Mouse (Mus musculus): ENCODE measurements around the gene Prr3. TPM values are rescaled to one million over a fixed set of nuclear protein-coding genes. Genes with fewer than 3 reads are reported as not detected.

Prr3 gene
- polyA plus RNA-seq, 1 experiment from 2014 or later = 9.4 TPM

DNA sequence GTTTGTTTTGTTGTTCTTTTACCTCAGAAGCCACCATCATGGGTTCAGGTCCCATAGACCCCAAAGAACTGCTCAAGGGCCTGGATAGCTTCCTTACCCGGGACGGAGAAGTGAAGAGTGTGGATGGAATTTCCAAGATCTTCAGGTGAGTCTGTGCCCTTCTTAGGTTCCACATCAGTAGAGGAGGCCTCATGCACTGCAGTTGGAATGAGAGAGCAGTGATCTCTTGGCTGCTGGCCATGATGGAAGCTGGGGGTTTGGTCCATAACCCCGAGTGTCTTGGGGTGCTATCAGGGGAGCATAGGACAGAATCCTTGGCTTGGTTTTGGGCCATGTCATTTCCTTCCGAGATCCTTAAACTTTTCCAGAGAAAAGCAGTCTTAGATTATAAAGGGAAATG is 56.8 kb downstream of the Prr3 start:
- no peak overlapping the region for H3K9ac ChIP-seq (ENCODE audit: low read depth, low read length)
- H3K4me2 ChIP-seq (replicated peaks; ENCODE audit: low read depth) = no peak overlapping the region
- no peak overlapping the region for H3K4me3 ChIP-seq (ENCODE audit: low read depth, low read length)
- ATAC-seq = no peak
- H3K27ac ChIP-seq (ENCODE audit: low read depth, low read length) = no peak overlapping the region
- H3K9me3 ChIP-seq (ENCODE audit: control insufficient read depth) = no peaks in the 10 kb centered on the region
- TF ChIP-seq CTCF (IDR thresholded peaks at IDR 0.05; ENCODE audit: low read depth) = no peak
- WGBS = 91% methylated on average over 4 of the region's 4 CpGs
- H3K4me1 ChIP-seq (replicated peaks; ENCODE audit: control insufficient read depth, insufficient read depth, low read length) = peaks cover 4% of the 10 kb centered on the region; the same call in 1 of the 2 replicates
- no peaks in the 10 kb centered on the region for H3K27me3 ChIP-seq (replicated peaks; ENCODE audit: control insufficient read depth, insufficient read depth, low read length)
- H3K36me3 ChIP-seq (ENCODE audit: control insufficient read depth, insufficient read depth) = peaks cover 43% of the 10 kb centered on the region

DNA sequence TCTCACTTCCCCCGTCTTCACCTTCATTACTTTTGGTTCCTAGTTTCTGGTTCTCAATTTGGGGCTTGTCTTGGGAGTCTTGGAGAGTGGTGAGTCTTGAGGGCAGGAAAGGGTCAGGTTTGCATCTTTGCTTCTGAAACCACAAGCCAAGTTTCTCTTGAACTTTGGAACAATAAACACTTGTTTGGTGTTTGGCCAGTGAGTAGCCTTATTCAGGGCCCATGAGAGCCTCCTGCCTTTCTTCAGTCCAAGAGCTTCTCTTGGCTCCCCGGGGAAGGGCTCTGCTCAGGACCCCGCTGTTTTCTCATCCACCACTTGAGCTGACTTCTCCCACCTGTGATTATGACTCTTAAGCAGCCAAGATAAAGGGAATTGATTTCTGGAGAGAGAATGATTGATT is 57.5 kb downstream of the Prr3 start:
- Histone ChIP-seq H3K4me2 (replicated peaks; ENCODE audit: low read depth) (no peak overlapping the region), H3K9ac (ENCODE audit: low read depth, low read length) (no peak overlapping the region), H3K27ac (ENCODE audit: low read depth, low read length) (no peak overlapping the region), H3K27me3 (replicated peaks; ENCODE audit: control insufficient read depth, insufficient read depth, low read length) (no peaks in the 10 kb centered on the region), H3K4me3 (ENCODE audit: low read depth, low read length) (no peak overlapping the region), H3K36me3 (ENCODE audit: control insufficient read depth, insufficient read depth) (peaks cover 36% of the 10 kb centered on the region), H3K9me3 (ENCODE audit: control insufficient read depth) (no peaks in the 10 kb centered on the region), H3K4me1 (replicated peaks; ENCODE audit: control insufficient read depth, insufficient read depth, low read length) (peaks cover 4% of the 10 kb centered on the region; the same call in 1 of the 2 replicates)
- TF ChIP-seq CTCF (IDR thresholded peaks at IDR 0.05; ENCODE audit: low read depth) = no peak
- ATAC-seq = no peak
- 71% methylated on average over 3 of the region's 3 CpGs for WGBS

MicroRNAs within 50 kb of the gene (microRNA counts, 519-probe panel; counts per million panel counts)
- 1,981 counts per million, percentile 13 among the panel's probes with 10 or more counts for microRNA mmu-miR-877

Small RNA genes within 50 kb of the gene (microRNA-seq; reads per million reads assigned to microRNA genes)
- gene Mir877 = 41.3 reads per million, percentile 36 among the genes with 10 or more reads in this experiment

Other genes with a start within 250 kb of the Prr3 start
- gene Ier3, start 158.6 kb downstream of the Prr3 start, polyA plus RNA-seq (2015; fragmentation: Nextera tagmentation; extraction: Ambion mirVana) = 34.6 and 36.9 TPM in 2 replicates
- gene Flot1, start 157.0 kb downstream of the Prr3 start, polyA plus RNA-seq (2015; fragmentation: Nextera tagmentation; extraction: Ambion mirVana) = 56.4 and 57.8 TPM in 2 replicates
- 233 and 240 TPM in 2 replicates for gene Tubb5, start 141.9 kb downstream of the Prr3 start, polyA plus RNA-seq (2015; fragmentation: Nextera tagmentation; extraction: Ambion mirVana)
- 2.3 and 2.7 TPM in 2 replicates for gene Mdc1, start 138.7 kb downstream of the Prr3 start, polyA plus RNA-seq (2015; fragmentation: Nextera tagmentation; extraction: Ambion mirVana)
- 19.8 and 20.6 TPM in 2 replicates for gene Nrm, start 118.9 kb downstream of the Prr3 start, polyA plus RNA-seq (2015; fragmentation: Nextera tagmentation; extraction: Ambion mirVana)
- gene Ppp1r18, start 114.6 kb downstream of the Prr3 start, polyA plus RNA-seq (2015; fragmentation: Nextera tagmentation; extraction: Ambion mirVana) = 15.2 and 15.6 TPM in 2 replicates
- gene Dhx16, start 100.4 kb downstream of the Prr3 start, polyA plus RNA-seq (2015; fragmentation: Nextera tagmentation; extraction: Ambion mirVana) = 17.2 and 18.1 TPM in 2 replicates
- 31.5 and 32.3 TPM in 2 replicates for gene 2310061I04Rik, start 82.8 kb downstream of the Prr3 start, polyA plus RNA-seq (2015; fragmentation: Nextera tagmentation; extraction: Ambion mirVana)
- gene Atat1, start 70.2 kb downstream of the Prr3 start, polyA plus RNA-seq (2015; fragmentation: Nextera tagmentation; extraction: Ambion mirVana) = 11.0 and 11.9 TPM in 2 replicates
- gene Mrps18b, start 63.8 kb downstream of the Prr3 start, polyA plus RNA-seq (2015; fragmentation: Nextera tagmentation; extraction: Ambion mirVana) = 81.6 and 85.7 TPM in 2 replicates
- 13.8 and 14.3 TPM in 2 replicates for gene Ppp1r10, start 63.8 kb downstream of the Prr3 start, polyA plus RNA-seq (2015; fragmentation: Nextera tagmentation; extraction: Ambion mirVana)
- 84.1 and 91.1 TPM in 2 replicates for gene Abcf1, start 10.5 kb downstream of the Prr3 start, polyA plus RNA-seq (2015; fragmentation: Nextera tagmentation; extraction: Ambion mirVana)
- 29.4 and 33.9 TPM in 2 replicates for gene Gnl1, start 385 bp downstream of the Prr3 start, polyA plus RNA-seq (2015; fragmentation: Nextera tagmentation; extraction: Ambion mirVana)
- 1.4 and 1.5 TPM in 2 replicates for gene H2-T24, start 40.3 kb upstream of the Prr3 start, polyA plus RNA-seq (2015; fragmentation: Nextera tagmentation; extraction: Ambion mirVana)
- gene H2-T23, start 52.6 kb upstream of the Prr3 start, polyA plus RNA-seq (2015; fragmentation: Nextera tagmentation; extraction: Ambion mirVana) = 68.3 and 71.7 TPM in 2 replicates
- gene H2-T22, start 62.5 kb upstream of the Prr3 start, polyA plus RNA-seq (2015; fragmentation: Nextera tagmentation; extraction: Ambion mirVana) = 19.5 and 21.2 TPM in 2 replicates
- gene Gm6034, start 62.7 kb upstream of the Prr3 start, polyA plus RNA-seq (2015; fragmentation: Nextera tagmentation; extraction: Ambion mirVana) = 2.8 and 3.1 TPM in 2 replicates
- gene Gm11127, start 78.1 kb upstream of the Prr3 start, polyA plus RNA-seq (2015; fragmentation: Nextera tagmentation; extraction: Ambion mirVana) = 84.2 and 86.5 TPM in 2 replicates
- 0.17 TPM in 1 of 2 replicates, not detected in the other for gene Gm19684, start 141.4 kb upstream of the Prr3 start, polyA plus RNA-seq (2015; fragmentation: Nextera tagmentation; extraction: Ambion mirVana)
- gene Gm7030, start 149.2 kb upstream of the Prr3 start, polyA plus RNA-seq (2015; fragmentation: Nextera tagmentation; extraction: Ambion mirVana) = 0.93 and 1.3 TPM in 2 replicates
- gene Gm8909, start 188.3 kb upstream of the Prr3 start, polyA plus RNA-seq (2015; fragmentation: Nextera tagmentation; extraction: Ambion mirVana) = 28.7 and 31.1 TPM in 2 replicates
- 53.3 and 65.3 TPM in 2 replicates for gene H2-T3, start 210.1 kb upstream of the Prr3 start, polyA plus RNA-seq (2015; fragmentation: Nextera tagmentation; extraction: Ambion mirVana)